Mouse (Mus musculus): ENCODE results near the gene Pitpnm2.

DNA sequence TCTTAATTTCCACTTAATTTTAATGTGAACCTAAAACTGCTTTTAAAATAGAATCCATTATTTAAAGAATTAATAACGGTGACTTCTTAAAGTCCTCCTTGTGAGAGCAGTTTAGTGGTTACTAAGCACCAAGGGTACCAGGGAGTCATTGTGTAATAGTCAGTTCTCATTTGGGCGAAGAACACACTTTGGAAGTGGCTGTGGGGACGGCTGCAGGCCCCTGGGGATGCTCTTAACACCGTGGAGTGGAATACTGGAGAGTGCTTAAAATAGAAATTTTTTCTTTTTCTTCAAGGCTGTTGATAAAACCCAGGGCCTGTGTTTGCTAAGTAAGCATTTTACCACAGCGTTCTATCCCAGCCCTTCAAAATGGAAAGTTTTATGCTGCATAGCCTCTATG lies 93.6 kb downstream of the Pitpnm2 start:
- TF ChIP-seq CTCF (IDR thresholded peaks at IDR 0.05; ENCODE audit: low read depth) (no peak), EP300 (IDR thresholded peaks at IDR 0.05; ENCODE audit: low read depth) (no peak)

Data from liver, embryonic 14.5 days (tissue).